Mouse (Mus musculus) bone marrow macrophage, adult 2 months (primary cell): Measurements from ENCODE around the gene Tfb2m. TPM values are rescaled to one million over a fixed set of nuclear protein-coding genes. Genes with fewer than 3 reads are reported as not detected.
A peak's percentile ranks its signal among the peaks of the same experiment; 100 is the strongest.

Experiments used
- H3K27ac ChIP-seq: 2 replicates; pipeline ENCODE4 v1.5.1; 2012; ENCODE audit warnings: low read depth, low read length; ENCODE audit not compliant: insufficient read depth
- H3K4me1 ChIP-seq: 2 replicates; pipeline ENCODE4 v1.6.1; 2012; ENCODE audit warnings: low read length; ENCODE audit not compliant: control insufficient read depth, insufficient read depth
- H3K4me3 ChIP-seq: 2 replicates; pipeline ENCODE4 v1.5.1; 2012; ENCODE audit warnings: mild to moderate bottlenecking, low read length, moderate library complexity; ENCODE audit not compliant: insufficient read depth
- CTCF ChIP-seq: IDR thresholded peaks from 2 replicates; pipeline ENCODE4 v1.5.1; 2012; ENCODE audit warnings: low read depth, mild to moderate bottlenecking, low read length, moderate library complexity
- POLR2A ChIP-seq: IDR thresholded peaks from 2 replicates; pipeline ENCODE4 v1.6.1; 2012; ENCODE audit warnings: mild to moderate bottlenecking, low read depth, low read length, borderline replicate concordance
- polyA plus RNA-seq: library from polyadenylated mRNA; stranded (reverse); fragments of >200 nt; gene quantifications from 2 replicates; pipeline ENCODE4 v1.2.4, GENCODE M21; 2012; ENCODE audit not compliant: missing spikeins, insufficient read depth, insufficient read length

Tfb2m gene
- polyA plus RNA-seq, 1 experiment = 17.1 TPM

DNA sequence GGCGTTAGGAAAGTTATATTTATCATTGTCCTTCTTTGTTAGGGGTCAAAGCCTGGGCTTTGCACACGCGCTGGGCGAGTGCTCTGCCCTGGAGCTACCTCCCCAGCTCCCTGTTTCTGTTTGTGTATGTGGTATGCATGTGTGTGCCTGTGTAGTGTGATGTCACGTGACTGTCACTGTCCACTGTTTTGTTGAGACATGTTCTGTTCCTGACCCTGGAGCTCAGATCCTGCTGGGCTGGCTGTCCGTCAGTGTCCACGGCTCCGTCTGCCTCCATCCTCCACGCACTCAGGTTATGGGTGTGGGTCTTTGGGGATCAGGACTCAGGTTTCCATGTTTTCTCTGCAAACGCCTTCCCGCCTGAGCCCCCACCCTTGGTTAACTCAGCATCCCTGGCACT, 2.2 kb upstream of the Tfb2m start:
- peaks cover 28% of the 10 kb centered on the region for H3K4me1 ChIP-seq
- no peak overlapping the region for H3K4me3 ChIP-seq
- H3K27ac ChIP-seq = no peak overlapping the region
- TF ChIP-seq CTCF = no peak
- no peak for TF ChIP-seq POLR2A

DNA sequence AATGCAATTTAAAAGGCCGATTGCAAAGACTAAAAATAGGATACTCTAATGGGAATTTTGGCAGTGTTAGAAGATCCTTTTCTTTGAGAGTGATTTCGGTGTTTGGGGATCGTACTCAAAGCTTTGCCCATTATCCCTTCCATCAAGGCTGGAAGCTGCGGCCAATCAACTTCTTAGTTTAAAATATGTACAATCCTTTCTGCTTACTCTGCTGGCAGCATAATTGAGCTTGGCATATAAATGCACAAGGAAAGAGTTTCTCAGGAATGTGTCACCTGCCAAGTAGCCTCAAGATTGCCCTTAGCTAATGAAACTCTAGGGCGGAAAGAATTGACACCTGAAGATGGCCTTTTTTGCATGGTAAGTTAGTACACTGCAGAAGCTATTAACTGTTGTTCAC, 1.1 kb upstream of the Tfb2m start:
- H3K4me3 ChIP-seq = peak overlapping the region; percentile 95
- H3K4me1 ChIP-seq = peaks cover 28% of the 10 kb centered on the region

DNA sequence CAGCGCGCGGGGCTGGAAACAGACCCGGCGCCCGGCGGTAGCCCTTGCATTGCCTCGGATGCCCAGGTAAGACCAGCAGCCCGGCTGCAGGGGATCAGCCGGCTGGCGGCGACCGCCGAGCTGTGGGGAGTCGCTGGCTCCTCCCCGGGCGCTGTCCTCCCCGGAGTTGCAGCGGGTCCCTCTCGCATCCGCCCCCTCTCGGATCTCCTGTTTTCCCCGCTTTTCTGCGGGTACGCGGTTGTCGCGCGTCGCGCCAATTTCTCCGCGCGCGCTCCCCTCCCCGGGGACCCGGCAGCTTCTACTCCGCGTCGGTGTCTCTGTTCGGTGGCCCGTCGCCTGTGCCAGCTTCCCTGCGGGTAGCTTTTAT, 467 bp upstream of the Tfb2m start:
- H3K4me1 ChIP-seq = peaks cover 25% of the 10 kb centered on the region
- TF ChIP-seq POLR2A (no peak), CTCF (no peak)

More for the DNA sequence above, 1.1 kb upstream of the Tfb2m start:
- TF ChIP-seq CTCF (no peak), POLR2A (no peak)
- no peak overlapping the region for H3K27ac ChIP-seq

DNA sequence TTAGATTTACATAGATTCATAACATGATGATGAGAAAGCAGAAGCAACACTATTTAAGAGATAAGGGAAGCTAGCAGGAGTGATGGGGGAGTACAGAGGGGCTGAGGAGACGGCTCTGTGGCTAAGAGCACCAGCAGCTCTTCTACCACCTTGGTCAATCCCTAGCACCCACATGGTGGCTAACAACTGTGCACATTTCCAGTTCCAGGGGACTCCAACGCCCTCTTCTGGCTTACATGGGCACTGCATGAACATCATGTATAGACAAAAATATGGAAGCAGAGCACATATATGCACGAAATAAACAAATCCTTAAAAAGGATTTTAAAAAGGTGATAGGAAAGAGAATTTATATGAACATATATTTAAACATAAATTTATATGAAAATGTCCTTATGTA, 4.6 kb downstream of the Tfb2m start:
- TF ChIP-seq POLR2A = no peak
- peak; percentile 51 for TF ChIP-seq CTCF
- H3K4me3 ChIP-seq = no peak overlapping the region
- H3K4me1 ChIP-seq = peaks cover 12% of the 10 kb centered on the region

More for the DNA sequence above, 467 bp upstream of the Tfb2m start:
- Histone ChIP-seq H3K4me3 (peak overlapping the region; percentile 95), H3K27ac (peak overlapping the region; percentile 67)

DNA sequence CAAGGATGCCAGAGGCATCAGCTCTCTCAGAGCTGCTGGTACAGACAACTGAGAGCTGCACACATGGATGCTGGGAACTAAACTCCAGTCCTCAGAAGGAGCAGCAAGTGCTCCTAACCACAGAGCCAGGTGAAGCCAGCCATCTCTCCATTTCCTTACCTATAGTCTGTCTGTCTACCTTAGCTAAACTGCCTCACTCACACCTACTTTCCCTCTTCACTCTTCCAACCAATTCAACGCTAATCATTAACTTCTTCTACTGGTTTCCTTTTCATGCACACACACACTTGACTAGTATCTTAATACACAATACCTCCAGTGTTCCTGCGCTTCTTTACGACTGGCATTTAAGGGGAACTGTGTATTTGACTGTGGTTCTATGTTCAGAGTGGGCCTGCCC, 6.2 kb downstream of the Tfb2m start:
- peaks cover 14% of the 10 kb centered on the region for H3K4me1 ChIP-seq
- TF ChIP-seq POLR2A (no peak), CTCF (no peak)

More for the DNA sequence above, 4.6 kb downstream of the Tfb2m start:
- no peak overlapping the region for H3K27ac ChIP-seq

DNA sequence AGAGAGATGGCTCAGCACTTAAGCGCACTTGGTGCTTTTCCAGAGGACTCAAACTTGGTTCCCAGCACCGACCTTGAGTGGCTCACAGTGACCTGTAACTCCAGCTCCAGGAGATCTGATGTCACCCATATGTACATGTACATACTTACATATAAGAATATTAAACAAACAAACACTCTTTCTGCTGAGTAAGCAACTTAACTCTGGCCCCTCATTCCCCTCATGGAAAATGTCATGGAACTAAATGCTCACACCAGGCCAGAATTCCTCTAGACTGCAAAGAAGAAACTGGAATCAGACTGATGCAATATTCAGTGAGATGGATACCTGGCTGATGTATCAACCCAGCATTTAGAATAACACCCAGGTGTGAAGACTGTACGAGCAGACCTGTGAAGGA, 7.0 kb downstream of the Tfb2m start:
- Histone ChIP-seq H3K4me1 (peaks cover 8% of the 10 kb centered on the region), H3K27ac (no peak overlapping the region), H3K4me3 (no peak overlapping the region)
- TF ChIP-seq POLR2A = no peak
- TF ChIP-seq CTCF = no peak

More for the DNA sequence above, 6.2 kb downstream of the Tfb2m start:
- Histone ChIP-seq H3K4me3 (no peak overlapping the region), H3K27ac (no peak overlapping the region)

DNA sequence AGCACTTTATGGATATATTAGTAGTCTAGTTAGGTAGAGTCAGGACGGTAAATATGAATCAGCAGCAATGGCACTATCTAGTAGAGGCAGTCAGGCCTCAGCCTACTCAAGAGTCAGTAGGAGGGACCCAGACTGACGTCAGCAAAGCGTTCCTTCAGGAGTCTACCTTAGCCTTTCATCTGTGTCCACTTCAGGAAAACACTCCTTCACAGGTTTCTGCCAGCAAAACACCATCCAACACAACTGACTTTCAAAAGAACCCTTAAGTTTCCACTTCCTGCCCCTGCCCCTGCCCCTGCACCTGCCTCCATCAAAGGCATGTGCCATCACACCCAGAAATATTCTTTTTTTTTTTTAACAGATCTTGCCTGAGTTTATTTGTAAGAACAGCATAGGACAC, 26.2 kb downstream of the Tfb2m start:
- no peak overlapping the region for H3K4me3 ChIP-seq
- no peak for TF ChIP-seq CTCF
- no peak for TF ChIP-seq POLR2A
- H3K27ac ChIP-seq = no peak overlapping the region
- peaks cover 2% of the 10 kb centered on the region for H3K4me1 ChIP-seq

DNA sequence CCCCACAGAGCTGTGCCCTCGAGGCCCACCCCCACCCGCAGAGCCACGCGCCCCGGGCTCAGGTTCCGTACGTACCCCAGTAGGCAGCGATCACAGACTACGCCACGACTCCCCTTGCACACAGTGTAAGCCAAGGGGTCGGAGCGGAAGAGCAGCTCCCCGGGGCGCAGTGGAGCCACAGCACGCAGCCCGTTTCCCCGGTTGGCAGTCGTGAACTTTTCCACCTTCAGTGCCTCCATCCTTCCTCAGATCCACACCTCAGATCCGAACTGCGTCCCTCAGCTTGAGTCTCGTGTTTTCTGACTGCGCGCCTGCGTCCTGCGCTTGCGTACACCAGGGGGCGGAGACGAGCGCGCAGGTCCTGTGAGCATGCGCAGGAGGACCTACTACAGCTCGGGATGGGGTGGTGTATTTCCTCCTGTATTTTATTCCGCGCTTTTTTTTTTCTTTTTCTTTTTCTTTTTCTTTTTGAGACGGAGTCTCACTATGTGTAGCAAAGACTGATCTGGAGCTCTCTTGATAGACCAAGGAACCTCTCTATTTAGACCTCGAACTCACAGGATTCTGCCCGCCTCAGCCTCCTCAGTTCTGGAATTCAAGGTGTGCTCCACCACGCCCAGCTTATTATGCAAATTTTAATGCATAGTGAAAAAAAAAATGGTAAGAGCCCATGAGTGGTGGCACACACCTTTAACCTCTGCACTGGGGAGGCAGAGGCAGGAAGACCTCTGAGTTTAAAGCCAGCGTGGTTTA, 28.2 kb downstream of the Tfb2m start, which contains the start of gene Smyd3:
TSS of gene Smyd3 (minus strand) at position 329 of the 753 bp plus-strand sequence.
- peak within 1 kb of the TSS; percentile 17; the same call in 1 of the 2 replicates for H3K27ac ChIP-seq
- no peak for TF ChIP-seq POLR2A
- TF ChIP-seq CTCF = no peak

DNA sequence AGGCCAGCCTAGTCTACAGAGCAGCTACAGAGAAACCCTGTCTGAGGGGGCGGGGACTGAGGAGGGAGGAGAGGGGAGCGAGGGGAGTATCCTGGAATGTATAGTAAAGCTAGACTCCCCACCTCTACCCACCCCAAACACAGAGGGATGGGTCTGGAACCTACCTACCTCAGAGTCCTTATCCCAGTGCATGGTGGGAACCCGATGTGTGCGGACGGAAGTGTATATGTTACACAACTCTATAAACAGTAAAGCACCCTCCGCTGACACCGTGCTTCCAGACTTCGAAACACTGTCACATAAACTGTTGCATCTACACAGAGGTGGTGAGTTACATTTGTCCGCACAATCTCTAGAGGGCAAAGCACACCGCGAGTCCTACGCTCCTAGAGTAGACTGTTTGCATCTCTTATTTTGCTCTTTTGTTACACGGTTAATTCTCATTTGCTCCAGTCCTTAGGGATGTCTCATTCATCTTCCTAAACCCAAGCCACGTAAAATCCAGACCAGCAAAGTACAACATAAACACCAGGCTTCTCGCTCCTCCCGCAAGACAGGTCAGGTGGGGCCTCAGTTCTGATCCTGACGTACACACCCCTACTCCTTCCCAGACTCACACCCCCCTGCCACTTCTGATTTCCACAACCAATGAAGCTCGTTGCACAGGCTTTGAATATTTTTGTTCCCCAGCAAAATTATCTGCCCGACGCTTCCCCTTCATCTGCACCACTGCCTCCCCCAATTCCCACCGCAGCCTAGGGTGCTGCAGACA, 28.9 kb downstream of the Tfb2m start:
- Histone ChIP-seq H3K27ac (peak overlapping the region; percentile 17; the same call in 1 of the 2 replicates), H3K4me3 (peak overlapping the region; percentile 72), H3K4me1 (peaks cover 2% of the 10 kb centered on the region)
- TF ChIP-seq POLR2A = no peak
- no peak for TF ChIP-seq CTCF

More for the DNA sequence above, 28.2 kb downstream of the Tfb2m start, which contains the start of gene Smyd3:
- Histone ChIP-seq H3K4me1 (peaks cover 2% of the 10 kb centered on the region), H3K4me3 (peak within 1 kb of the TSS; percentile 72)

DNA sequence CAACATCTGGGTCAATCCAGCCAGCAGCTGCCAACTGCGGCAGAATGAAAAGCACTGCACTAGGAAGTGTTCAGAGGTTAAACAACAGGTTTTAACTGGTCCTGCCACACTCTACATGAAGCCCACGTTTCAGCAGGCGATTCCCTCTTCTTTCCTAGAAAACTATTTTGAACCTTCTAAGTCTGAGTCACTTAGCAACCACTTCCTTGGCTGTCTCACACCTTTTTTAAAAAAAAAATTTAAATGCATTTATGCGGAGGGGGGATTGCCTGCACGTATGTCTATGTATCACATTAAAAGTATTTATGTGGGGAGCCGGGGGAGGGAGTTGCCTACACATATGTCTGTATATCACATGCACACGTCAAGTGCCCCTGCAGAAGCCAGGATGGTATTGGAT, 34.2 kb downstream of the Tfb2m start:
- no peak overlapping the region for H3K4me3 ChIP-seq
- H3K4me1 ChIP-seq = peaks cover 2% of the 10 kb centered on the region
- H3K27ac ChIP-seq = no peak overlapping the region
- TF ChIP-seq POLR2A = no peak
- no peak for TF ChIP-seq CTCF
